Mouse (Mus musculus) limb, embryonic 15.5 days (tissue): ENCODE results near the gene Mmp9. TPM values are rescaled to one million over a fixed set of nuclear protein-coding genes. Genes with fewer than 3 reads are reported as not detected.

Experiments
- ATAC-seq: fragments of 200-750 bp; cut with Nextera tagmentation; 2 replicates; pipeline ENCODE4 v1.8.0; 2017; ENCODE audit warnings: low read depth, moderate TSS enrichment; ENCODE audit not compliant: insufficient number of reproducible peaks, low FRiP score, low TSS enrichment
- H3K27ac ChIP-seq: fragments of 300-500 bp; sonication (generic); 2 replicates; pipeline ENCODE4 v1.5.1; 2015; ENCODE audit warnings: moderate library complexity, mild to moderate bottlenecking, inconsistent platforms
- H3K27me3 ChIP-seq: fragments of 300-500 bp; sonication (generic); 2 replicates; pipeline ENCODE4 v1.6.1; 2015; ENCODE audit warnings: inconsistent platforms
- H3K36me3 ChIP-seq: fragments of 300-500 bp; sonication (generic); 2 replicates; pipeline ENCODE4 v1.6.1; 2015; ENCODE audit warnings: inconsistent platforms
- H3K4me1 ChIP-seq: fragments of 300-500 bp; sonication (generic); 2 replicates; pipeline ENCODE4 v1.6.1; 2015; ENCODE audit warnings: inconsistent platforms
- H3K4me2 ChIP-seq: fragments of 300-500 bp; sonication (generic); 2 replicates; pipeline ENCODE4 v1.6.1; 2015; ENCODE audit warnings: mild to moderate bottlenecking, inconsistent platforms
- H3K4me3 ChIP-seq: fragments of 300-500 bp; sonication (generic); 2 replicates; pipeline ENCODE4 v1.5.1; 2015; ENCODE audit warnings: mild to moderate bottlenecking, inconsistent platforms
- H3K9ac ChIP-seq: fragments of 300-500 bp; sonication (generic); 2 replicates; pipeline ENCODE4 v1.6.1; 2015; ENCODE audit warnings: inconsistent platforms
- H3K9me3 ChIP-seq: fragments of 300-500 bp; sonication (generic); 2 replicates; pipeline ENCODE4 v1.6.1; 2016; ENCODE audit warnings: inconsistent platforms
- WGBS: fragments of 180-500 bp; shearing (Covaris S2); methylation state at CpG from one replicate; pipeline ENCODE4 v1.1.7; 2015; 5-methylcytosine and 5-hydroxymethylcytosine counted together
- polyA plus RNA-seq: library from polyadenylated mRNA; unstranded; fragments of >200 nt; fragmentation: Nextera tagmentation; extraction: Ambion mirVana; gene quantifications from 2 replicates; pipeline ENCODE4 v1.2.1, GENCODE M21; 2015

Mmp9 gene
- polyA plus RNA-seq = 22.2 and 52.4 TPM in 2 replicates

GRCm38 (mm10) chr2:164940140-164940830 is at the start of gene Mmp9:
TSS of gene Mmp9 (plus strand) at chr2:164940780.
- peaks cover 47% of the 10 kb centered on the region for H3K27me3 ChIP-seq
- ATAC-seq = no peak
- WGBS = 20% methylated on average over 10 of the region's 10 CpGs

GRCm38 (mm10) chr2:164891056-164891834 is 49.3 kb upstream of the Mmp9 start:
- no peaks in the 10 kb centered on the region for H3K27me3 ChIP-seq
- peaks cover 100% of the 10 kb centered on the region for H3K36me3 ChIP-seq
- H3K4me3 ChIP-seq = no peak overlapping the region
- ATAC-seq = no peak
- no peak overlapping the region for H3K9ac ChIP-seq
- H3K4me1 ChIP-seq = no peaks in the 10 kb centered on the region
- no peak overlapping the region for H3K27ac ChIP-seq
- no peak overlapping the region for H3K4me2 ChIP-seq
- no peaks in the 10 kb centered on the region for H3K9me3 ChIP-seq
- 83% methylated on average over 13 of the region's 13 CpGs for WGBS

More at GRCm38 (mm10) chr2:164940140-164940830, at the start of gene Mmp9:
- H3K9ac ChIP-seq = no peak within 1 kb of the TSS
- no peak within 1 kb of the TSS for H3K27ac ChIP-seq
- H3K4me1 ChIP-seq = peaks cover 26% of the 10 kb centered on the region
- H3K4me3 ChIP-seq = no peak within 1 kb of the TSS
- no peaks in the 10 kb centered on the region for H3K9me3 ChIP-seq
- H3K36me3 ChIP-seq = no peaks in the 10 kb centered on the region
- no peak within 1 kb of the TSS for H3K4me2 ChIP-seq

- no peak for ATAC-seq
- no peaks in the 10 kb centered on the region for H3K9me3 ChIP-seq
- no peaks in the 10 kb centered on the region for H3K4me1 ChIP-seq
- H3K4me3 ChIP-seq = no peak overlapping the region
- no peak overlapping the region for H3K9ac ChIP-seq
- H3K27me3 ChIP-seq = no peaks in the 10 kb centered on the region
- WGBS = 87% methylated on average over 15 of the region's 15 CpGs
- no peak overlapping the region for H3K4me2 ChIP-seq
- H3K36me3 ChIP-seq = peaks cover 100% of the 10 kb centered on the region
- no peak overlapping the region for H3K27ac ChIP-seq
Measured at GRCm38 (mm10) chr2:164891908-164892695, 48.5 kb upstream of the Mmp9 start.

GRCm38 (mm10) chr2:164892696-164893216 is 47.8 kb upstream of the Mmp9 start:
- Histone ChIP-seq H3K4me2 (no peak overlapping the region), H3K27me3 (no peaks in the 10 kb centered on the region), H3K27ac (no peak overlapping the region), H3K4me1 (no peaks in the 10 kb centered on the region), H3K36me3 (peaks cover 100% of the 10 kb centered on the region), H3K9me3 (no peaks in the 10 kb centered on the region), H3K4me3 (no peak overlapping the region), H3K9ac (no peak overlapping the region)
- WGBS = 89% methylated on average over 6 of the region's 6 CpGs
- ATAC-seq = no peak

- Histone ChIP-seq H3K4me2 (no peak overlapping the region), H3K9me3 (no peaks in the 10 kb centered on the region), H3K36me3 (peaks cover 100% of the 10 kb centered on the region), H3K9ac (no peak overlapping the region), H3K27me3 (no peaks in the 10 kb centered on the region), H3K27ac (no peak overlapping the region), H3K4me1 (no peaks in the 10 kb centered on the region), H3K4me3 (no peak overlapping the region)
- 67% methylated on average over 5 of the region's 5 CpGs for WGBS
- ATAC-seq = no peak
Measured at GRCm38 (mm10) chr2:164894048-164894447, 46.5 kb upstream of the Mmp9 start.

- Histone ChIP-seq H3K4me2 (no peak overlapping the region), H3K4me1 (no peaks in the 10 kb centered on the region), H3K27ac (no peak overlapping the region), H3K9ac (no peak overlapping the region), H3K9me3 (no peaks in the 10 kb centered on the region), H3K36me3 (peaks cover 100% of the 10 kb centered on the region), H3K27me3 (no peaks in the 10 kb centered on the region), H3K4me3 (no peak overlapping the region)
- 73% methylated on average over 1 of the region's 1 CpGs for WGBS
- no peak for ATAC-seq
Measured at GRCm38 (mm10) chr2:164894644-164895043, 45.9 kb upstream of the Mmp9 start.

- Histone ChIP-seq H3K4me1 (no peaks in the 10 kb centered on the region), H3K36me3 (peaks cover 100% of the 10 kb centered on the region), H3K27ac (no peak overlapping the region), H3K9me3 (no peaks in the 10 kb centered on the region), H3K4me3 (no peak overlapping the region), H3K4me2 (no peak overlapping the region), H3K27me3 (no peaks in the 10 kb centered on the region), H3K9ac (no peak overlapping the region)
- ATAC-seq = no peak
- 87% methylated on average over 6 of the region's 6 CpGs for WGBS
Measured at GRCm38 (mm10) chr2:164895885-164896284, 44.7 kb upstream of the Mmp9 start.

- WGBS = 93% methylated on average over 7 of the region's 7 CpGs
- Histone ChIP-seq H3K4me1 (no peaks in the 10 kb centered on the region), H3K27me3 (no peaks in the 10 kb centered on the region), H3K4me3 (no peak overlapping the region), H3K9ac (no peak overlapping the region), H3K27ac (no peak overlapping the region), H3K9me3 (no peaks in the 10 kb centered on the region), H3K36me3 (peaks cover 100% of the 10 kb centered on the region), H3K4me2 (no peak overlapping the region)
- no peak for ATAC-seq
Measured at GRCm38 (mm10) chr2:164898008-164898407, 42.6 kb upstream of the Mmp9 start.

GRCm38 (mm10) chr2:164899034-164899433 is 41.5 kb upstream of the Mmp9 start:
- Histone ChIP-seq H3K36me3 (peaks cover 94% of the 10 kb centered on the region), H3K4me2 (no peak overlapping the region), H3K27ac (no peak overlapping the region), H3K4me1 (no peaks in the 10 kb centered on the region), H3K9ac (no peak overlapping the region), H3K27me3 (no peaks in the 10 kb centered on the region), H3K9me3 (no peaks in the 10 kb centered on the region), H3K4me3 (no peak overlapping the region)
- 88% methylated on average over 15 of the region's 15 CpGs for WGBS
- ATAC-seq = no peak

- H3K27ac ChIP-seq = no peak overlapping the region
- H3K4me1 ChIP-seq = no peaks in the 10 kb centered on the region
- H3K4me3 ChIP-seq = no peak overlapping the region
- peaks cover 94% of the 10 kb centered on the region for H3K36me3 ChIP-seq
- H3K27me3 ChIP-seq = no peaks in the 10 kb centered on the region
- ATAC-seq = no peak
- 92% methylated on average over 16 of the region's 16 CpGs for WGBS
- no peak overlapping the region for H3K9ac ChIP-seq
- H3K9me3 ChIP-seq = no peaks in the 10 kb centered on the region
- no peak overlapping the region for H3K4me2 ChIP-seq
Measured at GRCm38 (mm10) chr2:164899723-164900459, 40.7 kb upstream of the Mmp9 start.

- ATAC-seq = 0 out of 2 replicates have a peak, but pooled peaks have one; percentile 22
- no peaks in the 10 kb centered on the region for H3K4me1 ChIP-seq
- no peak overlapping the region for H3K4me2 ChIP-seq
- peaks cover 94% of the 10 kb centered on the region for H3K36me3 ChIP-seq
- H3K4me3 ChIP-seq = no peak overlapping the region
- H3K9me3 ChIP-seq = no peaks in the 10 kb centered on the region; the same call in 1 of the 2 replicates
- no peaks in the 10 kb centered on the region for H3K27me3 ChIP-seq
- H3K27ac ChIP-seq = no peak overlapping the region
- no peak overlapping the region for H3K9ac ChIP-seq
- WGBS = 91% methylated on average over 13 of the region's 13 CpGs
Measured at GRCm38 (mm10) chr2:164901380-164901779, 39.2 kb upstream of the Mmp9 start.
